Mouse (Mus musculus) cortical plate, adult 2 months (tissue): ENCODE measurements around the gene Fli1.

Experiments
- CTCF ChIP-seq: fragments of 200-500 bp; IDR thresholded peaks from 2 replicates; pipeline ENCODE4 v1.5.1; 2011; ENCODE audit warnings: mild to moderate bottlenecking, control low read depth, low read length; ENCODE audit not compliant: insufficient read depth; ENCODE audit errors: extremely low read depth
- POLR2A ChIP-seq: fragments of 200-500 bp; IDR thresholded peaks from 2 replicates; pipeline ENCODE4 v1.6.1; 2011; ENCODE audit warnings: mild to moderate bottlenecking, low read length, control low read depth; ENCODE audit not compliant: insufficient read depth; ENCODE audit errors: extremely low read depth

GRCm38 (mm10) chr9:32467443-32467842 lies 75.2 kb downstream of the Fli1 start:
- no peak for TF ChIP-seq CTCF
- no peak for TF ChIP-seq POLR2A
